Mouse (Mus musculus) kidney, adult 2 months (tissue): Measurements from ENCODE around the gene Dhcr24.

Experiments used
- CTCF ChIP-seq: fragments of 200-500 bp; conservative IDR thresholded peaks from 2 replicates; pipeline ENCODE4 v1.5.1; 2011; ENCODE audit warnings: low read depth, mild to moderate bottlenecking, control low read depth, low read length, moderate library complexity, mixed read lengths; ENCODE audit not compliant: insufficient read depth, insufficient read length
- POLR2A ChIP-seq: fragments of 200-500 bp; IDR thresholded peaks from one replicate; pipeline ENCODE4 v1.6.1; 2011; ENCODE audit warnings: low read depth, low read length, control low read depth

GRCm38 (mm10) chr4:106621428-106621827 lies 60.6 kb downstream of the Dhcr24 start:
- TF ChIP-seq POLR2A: no peak
- no peak for TF ChIP-seq CTCF
